Mouse (Mus musculus) right cerebral cortex, postnatal 4 days (tissue): Measurements from ENCODE around the gene Gm16381.
"Not testable (repeated sequence)": the region's sequence is repeated elsewhere in the genome, so short reads cannot be mapped to it uniquely, and the experiment has no call there.

Source experiments
- DNase-seq: peaks from one replicate; pipeline ENCODE4 v3.0.0-alpha.2; 2022

The Gm16381 gene

GRCm38 (mm10) chr12:87644520-87644919, at the start of gene Gm16381:
Gm16381 (minus strand) TSS chr12:87644620.
- not testable (repeated sequence) for DNase-seq

GRCm38 (mm10) chr12:87652916-87653703, 8.7 kb upstream of the Gm16381 start:
- not testable (repeated sequence) for DNase-seq

- DNase-seq, result not testable (repeated sequence)
Observed at GRCm38 (mm10) chr12:87618569-87618968, 25.9 kb downstream of the Gm16381 start, which contains the start of gene Gm4027. Gm4027 (plus strand) TSS chr12:87618869.

- DNase-seq, result not testable (repeated sequence)
Observed at GRCm38 (mm10) chr12:87602388-87602787, 42.0 kb downstream of the Gm16381 start, which contains the start of gene Oog1. Oog1 (plus strand) TSS chr12:87602688.

- DNase-seq, result not testable (repeated sequence)
Observed at GRCm38 (mm10) chr12:87601388-87601787, 43.0 kb downstream of the Gm16381 start.
